Mouse (Mus musculus): Measurements from ENCODE around the gene Ngdn. TPM values are rescaled to one million over a fixed set of nuclear protein-coding genes. Genes with fewer than 3 reads are reported as not detected.
A peak's percentile ranks its signal among the peaks of the same experiment; 100 is the strongest.

The Ngdn gene
- polyA plus RNA-seq, 1 experiment from 2014 or later, result 68.1 TPM

GRCm38 (mm10) chr14:55003878-55004855, 11.1 kb upstream of the Ngdn start:
- Histone ChIP-seq H3K36me3 (ENCODE audit: control insufficient read depth, insufficient read depth) (peaks cover 3% of the 10 kb centered on the region), H3K4me2 (ENCODE audit: low read depth, low read length) (peak overlapping the region; percentile 66), H3K27me3 (ENCODE audit: control insufficient read depth, insufficient read depth, low read length) (no peaks in the 10 kb centered on the region), H3K9me3 (replicated peaks; ENCODE audit: control insufficient read depth, low read length) (peaks cover 4% of the 10 kb centered on the region; the same call in 1 of the 2 replicates), H3K4me1 (ENCODE audit: control insufficient read depth, insufficient read depth, low read length) (peaks cover 54% of the 10 kb centered on the region), H3K4me3 (ENCODE audit: low read length) (peak overlapping the region; percentile 37), H3K9ac (ENCODE audit: low read length) (peak overlapping the region; percentile 79), H3K27ac (ENCODE audit: low read length) (peak overlapping the region; percentile 100)
- ATAC-seq (replicated peaks; ENCODE audit: extremely low read depth, insufficient read depth, low FRiP score), result peak; percentile 85
- WGBS, result 30% methylated on average over 18 of the region's 18 CpGs

DNA sequence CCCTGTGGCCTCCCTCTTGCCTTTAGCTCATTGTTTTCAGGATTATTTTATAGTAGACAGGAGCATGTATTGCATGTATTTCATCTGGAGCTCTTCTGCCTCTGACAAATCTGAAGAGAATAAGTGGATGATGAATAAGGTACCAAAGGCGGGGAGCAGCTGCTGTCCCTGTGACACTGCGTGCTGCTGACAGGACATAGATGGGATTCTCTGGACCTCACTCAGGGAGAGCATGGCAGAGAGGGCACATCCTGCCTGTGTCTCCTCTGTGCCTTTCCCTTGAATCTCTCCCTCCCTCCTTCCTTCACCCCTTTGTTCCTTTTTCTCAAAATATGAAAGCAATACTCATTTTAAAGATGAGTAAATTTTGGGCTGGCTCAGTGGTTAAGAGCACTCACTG, 9.7 kb upstream of the Ngdn start:
- Histone ChIP-seq H3K9ac (ENCODE audit: low read length) (peak overlapping the region; percentile 59), H3K36me3 (ENCODE audit: control insufficient read depth, insufficient read depth) (peaks cover 3% of the 10 kb centered on the region), H3K4me1 (ENCODE audit: control insufficient read depth, insufficient read depth, low read length) (peaks cover 62% of the 10 kb centered on the region), H3K4me3 (ENCODE audit: low read length) (no peak overlapping the region), H3K27ac (ENCODE audit: low read length) (peak overlapping the region; percentile 100), H3K27me3 (ENCODE audit: control insufficient read depth, insufficient read depth, low read length) (no peaks in the 10 kb centered on the region), H3K9me3 (replicated peaks; ENCODE audit: control insufficient read depth, low read length) (peaks cover 4% of the 10 kb centered on the region; the same call in 1 of the 2 replicates), H3K4me2 (ENCODE audit: low read depth, low read length) (peak overlapping the region; percentile 66)
- 38% methylated on average over 2 of the region's 2 CpGs for WGBS
- ATAC-seq (replicated peaks; ENCODE audit: extremely low read depth, insufficient read depth, low FRiP score), result no peak

DNA sequence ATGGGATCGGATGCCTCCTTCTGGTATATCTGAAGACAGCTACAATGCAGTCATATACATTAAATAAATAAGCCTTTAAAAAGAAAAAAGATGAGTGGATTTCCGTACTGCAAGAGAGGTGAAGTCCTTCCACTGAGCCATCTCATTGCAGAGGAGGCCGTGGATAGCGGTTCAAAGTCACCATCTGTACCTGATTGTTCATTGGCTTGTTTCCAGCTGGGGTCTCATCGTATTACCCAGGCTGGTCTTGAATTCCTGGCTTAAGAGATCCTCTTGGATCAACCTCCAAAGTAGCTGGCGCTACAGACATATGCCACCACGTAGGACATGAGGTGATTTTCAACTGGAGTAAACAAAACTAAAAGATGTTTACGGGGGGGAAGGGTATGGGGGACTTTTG, 9.3 kb upstream of the Ngdn start:
- H3K27me3 ChIP-seq (ENCODE audit: control insufficient read depth, insufficient read depth, low read length), result no peaks in the 10 kb centered on the region
- no peak for ATAC-seq (replicated peaks; ENCODE audit: extremely low read depth, insufficient read depth, low FRiP score)
- peaks cover 58% of the 10 kb centered on the region for H3K4me1 ChIP-seq (ENCODE audit: control insufficient read depth, insufficient read depth, low read length)
- 77% methylated on average over 8 of the region's 8 CpGs for WGBS
- H3K27ac ChIP-seq (ENCODE audit: low read length), result peak overlapping the region; percentile 100
- peaks cover 4% of the 10 kb centered on the region; the same call in 1 of the 2 replicates for H3K9me3 ChIP-seq (replicated peaks; ENCODE audit: control insufficient read depth, low read length)
- peaks cover 3% of the 10 kb centered on the region for H3K36me3 ChIP-seq (ENCODE audit: control insufficient read depth, insufficient read depth)
- 0 out of 2 replicates have a peak overlapping the region, but pooled peaks have one; percentile 66 for H3K4me2 ChIP-seq (ENCODE audit: low read depth, low read length)
- H3K9ac ChIP-seq (ENCODE audit: low read length), result no peak overlapping the region; the same call in 1 of the 2 replicates
- H3K4me3 ChIP-seq (ENCODE audit: low read length), result no peak overlapping the region

DNA sequence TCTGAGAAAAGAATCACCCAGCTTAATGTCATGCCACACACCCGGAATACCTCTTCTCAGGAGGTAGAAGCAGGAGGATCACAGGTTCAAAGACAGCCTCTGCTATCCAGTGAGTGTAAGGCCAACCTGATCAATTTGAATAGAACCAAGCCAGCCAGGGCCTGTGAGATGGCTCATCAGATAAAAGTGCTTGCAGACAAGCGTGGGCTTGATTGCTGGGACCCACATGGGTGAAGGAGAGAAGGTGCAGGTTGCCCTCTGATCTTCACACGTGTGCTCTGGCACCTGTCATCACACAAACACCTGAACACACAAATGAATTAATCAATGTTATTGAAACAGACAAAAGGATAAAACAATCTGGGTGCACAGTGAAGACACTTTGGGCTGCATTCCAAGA, 8.7 kb upstream of the Ngdn start:
- H3K4me3 ChIP-seq (ENCODE audit: low read length), result no peak overlapping the region
- H3K27ac ChIP-seq (ENCODE audit: low read length), result peak overlapping the region; percentile 58
- WGBS, result 59% methylated on average over 3 of the region's 3 CpGs
- no peaks in the 10 kb centered on the region for H3K9me3 ChIP-seq (replicated peaks; ENCODE audit: control insufficient read depth, low read length)
- H3K9ac ChIP-seq (ENCODE audit: low read length), result peak overlapping the region; percentile 30; the same call in 1 of the 2 replicates
- ATAC-seq (replicated peaks; ENCODE audit: extremely low read depth, insufficient read depth, low FRiP score), result no peak
- no peaks in the 10 kb centered on the region for H3K36me3 ChIP-seq (ENCODE audit: control insufficient read depth, insufficient read depth)
- H3K27me3 ChIP-seq (ENCODE audit: control insufficient read depth, insufficient read depth, low read length), result no peaks in the 10 kb centered on the region
- H3K4me2 ChIP-seq (ENCODE audit: low read depth, low read length), result no peak overlapping the region
- peaks cover 58% of the 10 kb centered on the region for H3K4me1 ChIP-seq (ENCODE audit: control insufficient read depth, insufficient read depth, low read length)

GRCm38 (mm10) chr14:55007120-55007908, 7.9 kb upstream of the Ngdn start:
- ATAC-seq (replicated peaks; ENCODE audit: extremely low read depth, insufficient read depth, low FRiP score), result no peak
- Histone ChIP-seq H3K4me2 (ENCODE audit: low read depth, low read length) (no peak overlapping the region), H3K36me3 (ENCODE audit: control insufficient read depth, insufficient read depth) (no peaks in the 10 kb centered on the region), H3K9me3 (replicated peaks; ENCODE audit: control insufficient read depth, low read length) (no peaks in the 10 kb centered on the region), H3K9ac (ENCODE audit: low read length) (no peak overlapping the region), H3K27me3 (ENCODE audit: control insufficient read depth, insufficient read depth, low read length) (no peaks in the 10 kb centered on the region), H3K4me3 (ENCODE audit: low read length) (no peak overlapping the region), H3K27ac (ENCODE audit: low read length) (0 out of 2 replicates have a peak overlapping the region, but pooled peaks have one; percentile 21), H3K4me1 (ENCODE audit: control insufficient read depth, insufficient read depth, low read length) (peaks cover 52% of the 10 kb centered on the region)
- WGBS, result 87% methylated on average over 9 of the region's 9 CpGs

GRCm38 (mm10) chr14:55008417-55008816, 6.8 kb upstream of the Ngdn start:
- Histone ChIP-seq H3K9ac (ENCODE audit: low read length) (0 out of 2 replicates have a peak overlapping the region, but pooled peaks have one; percentile 5), H3K4me2 (ENCODE audit: low read depth, low read length) (no peak overlapping the region), H3K27ac (ENCODE audit: low read length) (peak overlapping the region; percentile 88), H3K36me3 (ENCODE audit: control insufficient read depth, insufficient read depth) (no peaks in the 10 kb centered on the region), H3K4me1 (ENCODE audit: control insufficient read depth, insufficient read depth, low read length) (peaks cover 42% of the 10 kb centered on the region), H3K4me3 (ENCODE audit: low read length) (no peak overlapping the region), H3K9me3 (replicated peaks; ENCODE audit: control insufficient read depth, low read length) (no peaks in the 10 kb centered on the region), H3K27me3 (ENCODE audit: control insufficient read depth, insufficient read depth, low read length) (no peaks in the 10 kb centered on the region)
- ATAC-seq (replicated peaks; ENCODE audit: extremely low read depth, insufficient read depth, low FRiP score), result no peak
- 64% methylated on average over 8 of the region's 8 CpGs for WGBS

- Histone ChIP-seq H3K27ac (ENCODE audit: low read length) (no peak overlapping the region), H3K9me3 (replicated peaks; ENCODE audit: control insufficient read depth, low read length) (no peaks in the 10 kb centered on the region), H3K27me3 (ENCODE audit: control insufficient read depth, insufficient read depth, low read length) (no peaks in the 10 kb centered on the region), H3K36me3 (ENCODE audit: control insufficient read depth, insufficient read depth) (no peaks in the 10 kb centered on the region), H3K4me1 (ENCODE audit: control insufficient read depth, insufficient read depth, low read length) (peaks cover 26% of the 10 kb centered on the region), H3K4me2 (ENCODE audit: low read depth, low read length) (no peak overlapping the region), H3K4me3 (ENCODE audit: low read length) (no peak overlapping the region), H3K9ac (ENCODE audit: low read length) (no peak overlapping the region)
- ATAC-seq (replicated peaks; ENCODE audit: extremely low read depth, insufficient read depth, low FRiP score), result no peak
- WGBS, result 77% methylated on average over 4 of the region's 4 CpGs
Observed at GRCm38 (mm10) chr14:55011116-55011515, 4.1 kb upstream of the Ngdn start.

- Histone ChIP-seq H3K9me3 (replicated peaks; ENCODE audit: control insufficient read depth, low read length) (no peaks in the 10 kb centered on the region), H3K9ac (ENCODE audit: low read length) (peak overlapping the region; percentile 73), H3K36me3 (ENCODE audit: control insufficient read depth, insufficient read depth) (peaks cover 10% of the 10 kb centered on the region), H3K27ac (ENCODE audit: low read length) (peak overlapping the region; percentile 94), H3K4me3 (ENCODE audit: low read length) (peak overlapping the region; percentile 59), H3K4me2 (ENCODE audit: low read depth, low read length) (peak overlapping the region; percentile 83), H3K27me3 (ENCODE audit: control insufficient read depth, insufficient read depth, low read length) (no peaks in the 10 kb centered on the region), H3K4me1 (ENCODE audit: control insufficient read depth, insufficient read depth, low read length) (peaks cover 17% of the 10 kb centered on the region)
- ATAC-seq (replicated peaks; ENCODE audit: extremely low read depth, insufficient read depth, low FRiP score), result peak; percentile 39
- under 1% methylated on average over 27 of the region's 27 CpGs for WGBS
Observed at GRCm38 (mm10) chr14:55014591-55014990, 663 bp upstream of the Ngdn start.

Data from heart, embryonic 16.5 days (tissue).